Mouse (Mus musculus) ES-E14 (cell line): ENCODE results near the gene Fbxl17. TPM values are rescaled to one million over a fixed set of nuclear protein-coding genes. Genes with fewer than 3 reads are reported as not detected.

Experiments
- DNase-seq: peaks from one replicate; pipeline ENCODE4 v3.0.0-alpha.2; 2013; ENCODE audit warnings: low read depth, low spot score
- H3K27ac ChIP-seq: 2 replicates; pipeline ENCODE4 v1.5.1; 2012; ENCODE audit warnings: low read depth, mild to moderate bottlenecking, low read length, moderate library complexity, mixed read lengths; ENCODE audit not compliant: poor library complexity, insufficient read depth, severe bottlenecking
- H3K36me3 ChIP-seq: 2 replicates; pipeline ENCODE4 v1.6.1; 2012; ENCODE audit warnings: mild to moderate bottlenecking, low read length, moderate library complexity, mixed read lengths; ENCODE audit not compliant: control insufficient read depth, poor library complexity, insufficient read depth, severe bottlenecking
- H3K4me1 ChIP-seq, 2 experiments: fragments of 150-350 bp in 1 of 2; sonication (generic) in 1 of 2; 2 replicates each; pipeline ENCODE4 v1.6.1; 2012; ENCODE audit warnings: low read length in 2 of 2, mild to moderate bottlenecking in 1 of 2, mixed read lengths in 1 of 2; ENCODE audit not compliant: control insufficient read depth in 2 of 2, insufficient read depth in 2 of 2, poor library complexity in 1 of 2
- H3K4me3 ChIP-seq, 2 experiments: fragments of 150-350 bp in 1 of 2; sonication (generic) in 1 of 2; 2 replicates each; pipeline ENCODE4 v1.5.1; 2012; ENCODE audit warnings: low read length in 2 of 2, low read depth in 1 of 2, mild to moderate bottlenecking in 1 of 2, mixed read lengths in 1 of 2; ENCODE audit not compliant: insufficient read depth in 1 of 2, poor library complexity in 1 of 2, severe bottlenecking in 1 of 2
- H3K9ac ChIP-seq: 2 replicates; pipeline ENCODE4 v1.6.1; 2012; ENCODE audit warnings: low read depth, mild to moderate bottlenecking, low read length, mixed read lengths; ENCODE audit not compliant: poor library complexity, insufficient read depth, severe bottlenecking
- H3K9me3 ChIP-seq: fragments of 150-350 bp; sonication (generic); 2 replicates; pipeline ENCODE4 v1.6.1; 2012; ENCODE audit warnings: low read depth, mild to moderate bottlenecking, low read length; ENCODE audit not compliant: control insufficient read depth, insufficient read depth
- CHD2 ChIP-seq: IDR thresholded peaks from 2 replicates; pipeline ENCODE4 v1.6.1; 2014; ENCODE audit warnings: mild to moderate bottlenecking, low read depth, low read length, inconsistent platforms
- HCFC1 ChIP-seq: IDR thresholded peaks from 2 replicates; pipeline ENCODE4 v1.6.1; 2012; ENCODE audit warnings: low read length, inconsistent platforms, borderline replicate concordance; ENCODE audit not compliant: insufficient read depth
- MAFK ChIP-seq: IDR thresholded peaks from 2 replicates; pipeline ENCODE4 v1.6.1; 2014; ENCODE audit warnings: mild to moderate bottlenecking, low read depth, low read length, inconsistent platforms; ENCODE audit not compliant: insufficient read depth
- ZC3H11A ChIP-seq: IDR thresholded peaks from 2 replicates; pipeline ENCODE4 v1.6.1; 2012; ENCODE audit warnings: low read depth, mild to moderate bottlenecking, inconsistent platforms, low read length, borderline replicate concordance
- ZNF384 ChIP-seq: IDR thresholded peaks from 2 replicates; pipeline ENCODE4 v1.6.1; 2012; ENCODE audit warnings: low read depth, low read length, inconsistent platforms
- in situ Hi-C, 2 experiments: fragments of 600-800 bp; cut with MboI; formaldehyde crosslinking; loops; one replicate each; pipeline ENCODE4 v1.15.1; 2025; ENCODE audit warnings: low sequenced_read_pairs in 2 of 2, inconsistent platforms in 1 of 2; ENCODE audit not compliant: unreplicated experiment in 2 of 2
- total RNA-seq: library from RNA; depleted of rRNA; stranded (reverse); fragments of 300-350 nt; gene quantifications from 2 replicates; pipeline ENCODE4 v1.2.3, GENCODE M21; 2012

Gene Fbxl17
- total RNA-seq, 1 experiment = 5.6 TPM

DNA sequence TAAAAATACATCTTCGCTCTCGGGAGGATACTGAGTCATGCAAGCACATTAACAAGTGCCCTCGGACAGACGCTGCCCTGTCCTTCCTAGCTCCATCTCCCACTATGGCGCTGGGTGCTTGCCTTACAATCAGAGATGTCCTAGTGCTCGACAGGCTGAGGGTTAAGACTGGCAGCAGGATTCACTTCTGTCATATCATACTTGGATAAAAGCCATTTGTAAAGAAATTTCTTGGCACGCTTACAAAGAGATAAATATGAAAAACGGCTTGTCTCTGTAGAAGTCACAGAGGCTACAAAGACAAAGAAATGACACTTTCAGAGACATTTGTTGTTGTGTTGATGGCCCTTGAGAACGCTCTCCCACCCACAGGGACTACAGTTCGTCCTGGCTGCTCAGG is 412.6 kb downstream of the Fbxl17 start:
- TF ChIP-seq ZC3H11A (no peak), CHD2 (no peak)
- DNase-seq = no peak
- in situ Hi-C loops = no loop called here
- Histone ChIP-seq H3K36me3 (no peaks in the 10 kb centered on the region), H3K9ac (no peak overlapping the region), H3K4me3 (no peak overlapping the region), H3K27ac (no peak overlapping the region), H3K9me3 (no peaks in the 10 kb centered on the region), H3K4me1 (no peaks in the 10 kb centered on the region)

DNA sequence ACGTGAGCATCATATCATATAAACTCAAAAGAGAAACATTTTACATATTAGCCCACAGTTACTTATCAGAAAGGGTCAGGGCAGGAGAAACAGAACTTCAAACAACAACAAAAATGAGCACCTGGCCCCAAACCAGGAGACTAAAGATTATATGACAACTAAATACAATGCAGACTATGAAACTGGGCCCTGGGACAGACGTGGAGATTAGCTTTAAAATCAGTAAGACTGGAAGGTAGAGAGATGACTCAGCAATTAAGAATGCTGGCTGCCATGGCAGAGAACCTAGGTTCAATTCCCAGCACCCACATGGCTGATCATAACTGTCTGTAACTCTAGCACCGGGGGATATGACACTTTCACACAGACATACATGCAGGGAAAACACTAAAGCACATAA is 413.3 kb downstream of the Fbxl17 start:
- Histone ChIP-seq H3K27ac (no peak overlapping the region), H3K9ac (no peak overlapping the region), H3K9me3 (no peaks in the 10 kb centered on the region), H3K4me1 (no peaks in the 10 kb centered on the region), H3K36me3 (no peaks in the 10 kb centered on the region), H3K4me3 (no peak overlapping the region)
- TF ChIP-seq HCFC1 (no peak), MAFK (0 out of 2 replicates have a peak, but pooled peaks have one; percentile 28), ZNF384 (no peak), CHD2 (no peak), ZC3H11A (no peak)
- in situ Hi-C loops = no loop called here
- DNase-seq = no peak

DNA sequence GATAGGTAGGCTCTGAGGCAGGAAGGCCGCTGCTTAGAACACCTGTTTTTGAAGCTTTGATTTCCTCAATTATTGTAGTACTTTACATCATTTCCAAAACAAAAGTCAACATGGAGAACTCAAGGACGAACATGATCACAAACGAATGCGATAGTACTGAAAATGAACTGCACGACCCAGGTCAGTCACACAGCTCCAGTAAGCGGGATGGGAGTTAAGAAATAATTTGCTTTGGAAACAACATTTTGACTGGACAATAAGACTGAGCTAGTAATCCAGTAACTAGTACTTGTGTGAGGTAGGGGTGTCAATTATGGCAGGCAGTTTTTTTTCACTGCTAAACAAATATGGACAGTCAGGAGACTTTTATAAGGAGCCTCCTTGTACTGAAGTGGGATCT is 414.6 kb downstream of the Fbxl17 start:
- Histone ChIP-seq H3K4me1 (no peaks in the 10 kb centered on the region), H3K27ac (no peak overlapping the region), H3K4me3 (no peak overlapping the region), H3K36me3 (no peaks in the 10 kb centered on the region), H3K9ac (no peak overlapping the region), H3K9me3 (no peaks in the 10 kb centered on the region)
- TF ChIP-seq HCFC1 = no peak
- no peak for TF ChIP-seq CHD2
- TF ChIP-seq ZNF384 = no peak
- TF ChIP-seq MAFK = no peak
- no peak for TF ChIP-seq ZC3H11A
- in situ Hi-C loops = no loop called here
- DNase-seq = no peak

DNA sequence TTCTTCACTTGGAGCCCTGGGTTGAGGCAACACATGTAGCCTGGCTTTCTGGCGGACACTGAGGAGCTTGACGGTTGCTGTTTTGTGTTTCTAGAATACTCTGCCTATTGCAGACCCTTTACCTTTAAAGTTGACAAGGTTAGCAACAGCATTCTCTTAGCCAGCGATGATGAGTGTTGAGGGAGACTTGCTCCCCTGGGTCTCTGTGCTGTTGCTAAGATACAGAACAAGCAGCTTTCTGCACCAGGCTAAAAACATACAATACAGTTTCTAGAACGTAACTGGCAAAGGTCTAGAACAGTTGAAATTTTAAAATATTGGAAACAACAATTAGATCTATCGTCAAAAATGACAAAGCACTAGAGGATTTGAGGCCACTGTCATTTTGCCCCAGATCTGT is 420.7 kb downstream of the Fbxl17 start:
- in situ Hi-C loops = no loop called here
- no peak for TF ChIP-seq MAFK
- no peak for TF ChIP-seq ZNF384
- TF ChIP-seq ZC3H11A = no peak
- TF ChIP-seq CHD2 = no peak
- TF ChIP-seq HCFC1 = no peak
- Histone ChIP-seq H3K9me3 (no peaks in the 10 kb centered on the region), H3K4me3 (no peak overlapping the region), H3K9ac (no peak overlapping the region), H3K4me1 (no peaks in the 10 kb centered on the region), H3K36me3 (no peaks in the 10 kb centered on the region), H3K27ac (no peak overlapping the region)
- no peak for DNase-seq

DNA sequence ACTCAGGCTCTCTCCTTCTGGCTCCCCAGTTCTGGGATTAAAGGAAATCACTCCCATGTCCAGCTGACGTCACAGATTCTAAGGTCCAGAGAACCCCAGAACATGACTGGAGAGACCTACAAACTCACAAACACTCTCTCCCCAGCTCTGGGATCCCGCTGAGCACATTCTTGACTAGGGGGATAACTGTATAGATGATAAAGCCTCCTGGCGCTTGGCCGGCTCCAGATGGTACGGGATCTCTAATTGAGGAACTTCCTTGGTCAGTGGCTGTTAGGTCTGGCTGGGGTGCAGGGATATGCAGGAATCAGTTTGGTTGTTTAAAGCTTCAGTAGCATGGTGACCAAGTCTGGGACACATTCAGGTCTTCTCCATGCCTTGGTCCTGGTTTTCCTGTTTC is 422.3 kb downstream of the Fbxl17 start:
- H3K4me3 ChIP-seq = no peak overlapping the region
- no peak overlapping the region for H3K9ac ChIP-seq
- no peaks in the 10 kb centered on the region for H3K9me3 ChIP-seq
- no peak overlapping the region for H3K27ac ChIP-seq
- no peak for DNase-seq
- no peaks in the 10 kb centered on the region for H3K36me3 ChIP-seq
- TF ChIP-seq HCFC1 (no peak), MAFK (no peak), ZC3H11A (no peak), CHD2 (no peak), ZNF384 (no peak)
- H3K4me1 ChIP-seq = no peaks in the 10 kb centered on the region
- in situ Hi-C loops = no loop called here
